Mouse (Mus musculus): ENCODE results near the gene Mpp4.

- TF ChIP-seq CTCF (IDR thresholded peaks at IDR 0.05; ENCODE audit: low read depth, low read length) = no peak
- no peak for TF ChIP-seq POLR2A (IDR thresholded peaks at IDR 0.05; ENCODE audit: extremely low read depth, insufficient read depth, low read length)
Observed at GRCm38 (mm10) chr1:59167654-59168425, 4.7 kb upstream of the Mpp4 start.
